Comparison of ENCODE assay signal across 10 mouse cellular contexts in genomic region chr1:74775816-74776215, GRCm38 (mm10). TPM values are rescaled to one million over a fixed set of nuclear protein-coding genes. Genes with fewer than 3 reads are reported as not detected.
A peak's percentile ranks its signal among the peaks of the same experiment; 100 is the strongest.
DNase-seq lines count a peak whose midpoint lies in the region; TF ChIP-seq lines count a peak whose summit lies in the region.
"Had no signal": no experiment of that assay in that cellular context is flagged by ENCODE, and none has a peak within 500 bp of the region (broad histone marks: within the 10 kb centered on the region; RNA-seq: fewer than 3 reads in every experiment).

No protein-coding gene starts in this region.

- peak; percentile 56 for DNase-seq in adrenal gland, postnatal 14 days
- DNase-seq in adrenal gland, adult 8-10 months, result no peak
- no peak for DNase-seq in layer of hippocampus, adult 2 months (ENCODE audit: low spot score in 2 of 2)
- no peak for DNase-seq in layer of hippocampus, adult 11-12 months (ENCODE audit: low spot score)
- DNase-seq in urinary bladder, postnatal 25 days (ENCODE audit: low spot score), result peak; percentile 51
- DNase-seq in urinary bladder, adult 18-20 months (ENCODE audit: low spot score in 2 of 2), result no peak
- DNase-seq in natural killer cell, adult 2 months (ENCODE audit: low spot score in 2 of 2), result no peak
- DNase-seq in layer of hippocampus, postnatal 25 days (ENCODE audit: extremely low spot score in 1 of 2, low spot score in 1 of 2), result no peak
- DNase-seq: layer of hippocampus, postnatal 36 days had no signal

- peak; percentile 68 for TF ChIP-seq CTCF in layer of hippocampus, adult 2 months (conservative IDR thresholded peaks at IDR 0.05)

- H3K4me3 ChIP-seq in layer of hippocampus, adult 2 months, result no peak overlapping the region
- H3K4me3 ChIP-seq: erythroblast, embryonic 14.5 days had no signal

- no peak overlapping the region for H3K27ac ChIP-seq in layer of hippocampus, adult 2 months

RNA-seq across cellular contexts. Expression of gene Wnt6, which starts 4.1 kb away (rescaled TPM):
- total RNA-seq in adrenal gland, postnatal 14 days (2021), result 2.4 and 3.2 TPM in 2 replicates
- total RNA-seq in adrenal gland, adult 8-10 months (2022), result 1 to 10 TPM; 3.9 to 6.6 (median 5.7) TPM
- 1 to 10 TPM in 1 of 2 experiments, under 1 TPM in 1; 0.79 to 1.1 TPM for total RNA-seq in layer of hippocampus, adult 2 months (2021)
- under 1 TPM in 1 of 2 experiments, not detected in 1; 0.37 TPM for total RNA-seq in layer of hippocampus, postnatal 25 days (2021)

RNA-seq across cellular contexts. Expression of gene Wnt10a, which starts 15.5 kb away (rescaled TPM):
- total RNA-seq in adrenal gland, postnatal 14 days (2021), result 0.30 TPM in 2 replicates
- 1 to 10 TPM in 1 of 4 experiments, under 1 TPM in 3; 0.58 to 1.0 (median 0.84) TPM for total RNA-seq in adrenal gland, adult 8-10 months (2022)
- 1 to 10 TPM; 2.5 to 3.3 TPM for total RNA-seq in layer of hippocampus, adult 2 months (2021)
- total RNA-seq in layer of hippocampus, postnatal 25 days (2021), result 1 to 10 TPM; 2.0 to 2.2 TPM

RNA-seq across cellular contexts. Expression of gene Prkag3, which starts 26.8 kb away (rescaled TPM):
- 0.15 TPM in 1 of 2 replicates, not detected in the other for total RNA-seq in adrenal gland, postnatal 14 days (2021)
- 1 to 10 TPM in 1 of 4 experiments, under 1 TPM in 1, not detected in 2; 0.55 to 1.3 TPM for total RNA-seq in adrenal gland, adult 8-10 months (2022)
- not detected for total RNA-seq in layer of hippocampus, adult 2 months (2021)
- not detected for total RNA-seq in layer of hippocampus, postnatal 25 days (2021)
- total RNA-seq: layer of hippocampus, postnatal 36 days had no signal

Comparison
In these comparisons a context has a peak if more than half of its experiments do, and no peak if none do; other contexts are left out.
1. DNase-seq: peak in adrenal gland, postnatal 14 days (single experiment) and urinary bladder, postnatal 25 days (single experiment); none in adrenal gland, adult 8-10 months (single experiment), layer of hippocampus, adult 2 months (0 of 2), layer of hippocampus, adult 11-12 months (single experiment), urinary bladder, adult 18-20 months (0 of 2), natural killer cell, adult 2 months (0 of 2) and layer of hippocampus, postnatal 25 days (0 of 2).